Mouse (Mus musculus): ENCODE measurements around the gene Prss28. TPM values are rescaled to one million over a fixed set of nuclear protein-coding genes. Genes with fewer than 3 reads are reported as not detected.

Prss28 gene
- polyA plus RNA-seq (2015; fragmentation: Nextera tagmentation; extraction: Ambion mirVana) = not detected in 2 replicates

- no peaks in the 10 kb centered on the region for H3K4me1 ChIP-seq
- no peaks in the 10 kb centered on the region for H3K9me3 ChIP-seq
- ATAC-seq (ENCODE audit: borderline replicate concordance, extremely low read depth, low FRiP score, low TSS enrichment) = no peak
- no peak within 1 kb of the TSS for H3K27ac ChIP-seq
- 45% methylated on average over 4 of the region's 4 CpGs for WGBS
- H3K4me3 ChIP-seq = no peak within 1 kb of the TSS
- H3K9ac ChIP-seq = no peak within 1 kb of the TSS
- H3K4me2 ChIP-seq = no peak within 1 kb of the TSS
- 0 out of 2 replicates have a peak, but pooled peaks cover 3% of the 10 kb centered on the region for H3K27me3 ChIP-seq
- H3K36me3 ChIP-seq = no peaks in the 10 kb centered on the region
These were observed at the start of gene Prss28 for GRCm38 (mm10) chr17:25308346-25308745. Gene Prss28, plus strand, starts transcription at chr17:25308646.

GRCm38 (mm10) chr17:25264453-25264852, 44.0 kb upstream of the Prss28 start:
- Histone ChIP-seq H3K9me3 (no peaks in the 10 kb centered on the region), H3K27me3 (no peaks in the 10 kb centered on the region), H3K27ac (no peak overlapping the region), H3K9ac (no peak overlapping the region), H3K4me2 (no peak overlapping the region), H3K4me3 (no peak overlapping the region), H3K36me3 (peaks cover 80% of the 10 kb centered on the region), H3K4me1 (no peaks in the 10 kb centered on the region)
- ATAC-seq (ENCODE audit: borderline replicate concordance, extremely low read depth, low FRiP score, low TSS enrichment) = no peak
- 62% methylated on average over 3 of the region's 3 CpGs for WGBS

- Histone ChIP-seq H3K4me3 (peak overlapping the region; percentile 79), H3K27me3 (no peaks in the 10 kb centered on the region), H3K4me2 (peak overlapping the region; percentile 89), H3K9ac (0 out of 2 replicates have a peak overlapping the region, but pooled peaks have one; percentile 98), H3K9me3 (no peaks in the 10 kb centered on the region), H3K4me1 (peaks cover 31% of the 10 kb centered on the region), H3K36me3 (peaks cover 39% of the 10 kb centered on the region), H3K27ac (no peak overlapping the region)
- WGBS = 51% methylated on average over 2 of the region's 2 CpGs
- ATAC-seq (ENCODE audit: borderline replicate concordance, extremely low read depth, low FRiP score, low TSS enrichment) = no peak
These were observed 37.6 kb upstream of the Prss28 start for GRCm38 (mm10) chr17:25270795-25271335.

- Histone ChIP-seq H3K36me3 (peaks cover 24% of the 10 kb centered on the region), H3K4me1 (peaks cover 31% of the 10 kb centered on the region), H3K9ac (peak overlapping the region; percentile 98), H3K4me2 (peak overlapping the region; percentile 89), H3K4me3 (peak overlapping the region; percentile 79), H3K27me3 (no peaks in the 10 kb centered on the region), H3K9me3 (no peaks in the 10 kb centered on the region), H3K27ac (peak overlapping the region; percentile 97)
- no peak for ATAC-seq (ENCODE audit: borderline replicate concordance, extremely low read depth, low FRiP score, low TSS enrichment)
- 0% methylated on average over 10 of the region's 10 CpGs for WGBS
These were observed 36.1 kb upstream of the Prss28 start for GRCm38 (mm10) chr17:25272326-25272725.

GRCm38 (mm10) chr17:25272951-25273705, 35.3 kb upstream of the Prss28 start:
- peaks cover 31% of the 10 kb centered on the region for H3K4me1 ChIP-seq
- peak overlapping the region; percentile 89 for H3K4me2 ChIP-seq
- peak; percentile 91 for ATAC-seq (ENCODE audit: borderline replicate concordance, extremely low read depth, low FRiP score, low TSS enrichment)
- H3K27ac ChIP-seq = peak overlapping the region; percentile 97
- no peaks in the 10 kb centered on the region for H3K9me3 ChIP-seq
- H3K36me3 ChIP-seq = peaks cover 16% of the 10 kb centered on the region
- H3K27me3 ChIP-seq = no peaks in the 10 kb centered on the region
- under 1% methylated on average over 92 of the region's 92 CpGs for WGBS
- peak overlapping the region; percentile 79 for H3K4me3 ChIP-seq
- H3K9ac ChIP-seq = peak overlapping the region; percentile 98

- H3K4me3 ChIP-seq = peak overlapping the region; percentile 79
- H3K36me3 ChIP-seq = peaks cover 8% of the 10 kb centered on the region
- WGBS = 1% methylated on average over 41 of the region's 45 CpGs
- peak; percentile 84 for ATAC-seq (ENCODE audit: borderline replicate concordance, extremely low read depth, low FRiP score, low TSS enrichment)
- H3K4me1 ChIP-seq = peaks cover 31% of the 10 kb centered on the region
- H3K9me3 ChIP-seq = no peaks in the 10 kb centered on the region
- no peaks in the 10 kb centered on the region for H3K27me3 ChIP-seq
- H3K27ac ChIP-seq = peak overlapping the region; percentile 97
- H3K9ac ChIP-seq = peak overlapping the region; percentile 98
- H3K4me2 ChIP-seq = peak overlapping the region; percentile 49
These were observed 34.5 kb upstream of the Prss28 start for GRCm38 (mm10) chr17:25273706-25274501.

GRCm38 (mm10) chr17:25274571-25275346, 33.7 kb upstream of the Prss28 start, which contains the start of gene Ube2i:
Gene Ube2i, minus strand, starts transcription at chr17:25274622.
- Histone ChIP-seq H3K4me3 (peak within 1 kb of the TSS; percentile 79), H3K27ac (peak within 1 kb of the TSS; percentile 97), H3K9ac (peak within 1 kb of the TSS; percentile 98), H3K36me3 (no peaks in the 10 kb centered on the region), H3K9me3 (no peaks in the 10 kb centered on the region), H3K27me3 (no peaks in the 10 kb centered on the region), H3K4me1 (peaks cover 30% of the 10 kb centered on the region), H3K4me2 (peak within 1 kb of the TSS; percentile 49)
- WGBS = 79% methylated on average over 9 of the region's 9 CpGs
- no peak for ATAC-seq (ENCODE audit: borderline replicate concordance, extremely low read depth, low FRiP score, low TSS enrichment)

GRCm38 (mm10) chr17:25275833-25276232, 32.6 kb upstream of the Prss28 start:
- peaks cover 21% of the 10 kb centered on the region for H3K4me1 ChIP-seq
- H3K36me3 ChIP-seq = no peaks in the 10 kb centered on the region
- no peaks in the 10 kb centered on the region for H3K9me3 ChIP-seq
- no peak overlapping the region for H3K4me2 ChIP-seq
- no peak overlapping the region for H3K9ac ChIP-seq
- H3K4me3 ChIP-seq = no peak overlapping the region
- H3K27me3 ChIP-seq = no peaks in the 10 kb centered on the region
- no peak overlapping the region for H3K27ac ChIP-seq
- WGBS = 93% methylated on average over 3 of the region's 3 CpGs
- no peak for ATAC-seq (ENCODE audit: borderline replicate concordance, extremely low read depth, low FRiP score, low TSS enrichment)

- no peaks in the 10 kb centered on the region for H3K27me3 ChIP-seq
- H3K27ac ChIP-seq = no peak overlapping the region
- no peaks in the 10 kb centered on the region for H3K9me3 ChIP-seq
- no peaks in the 10 kb centered on the region for H3K36me3 ChIP-seq
- no peak overlapping the region for H3K4me3 ChIP-seq
- no peak overlapping the region for H3K9ac ChIP-seq
- H3K4me1 ChIP-seq = no peaks in the 10 kb centered on the region
- 34% methylated on average over 11 of the region's 11 CpGs for WGBS
- no peak for ATAC-seq (ENCODE audit: borderline replicate concordance, extremely low read depth, low FRiP score, low TSS enrichment)
- H3K4me2 ChIP-seq = peak overlapping the region; percentile 26; the same call in 1 of the 2 replicates
These were observed 26.3 kb upstream of the Prss28 start for GRCm38 (mm10) chr17:25282133-25282532.

- no peak overlapping the region for H3K4me2 ChIP-seq
- no peaks in the 10 kb centered on the region for H3K9me3 ChIP-seq
- H3K9ac ChIP-seq = no peak overlapping the region
- no peak overlapping the region for H3K4me3 ChIP-seq
- H3K27ac ChIP-seq = no peak overlapping the region
- ATAC-seq (ENCODE audit: borderline replicate concordance, extremely low read depth, low FRiP score, low TSS enrichment) = no peak
- no peaks in the 10 kb centered on the region for H3K4me1 ChIP-seq
- 19% methylated on average over 3 of the region's 3 CpGs for WGBS
- no peaks in the 10 kb centered on the region for H3K36me3 ChIP-seq
- no peaks in the 10 kb centered on the region for H3K27me3 ChIP-seq
These were observed 23.4 kb upstream of the Prss28 start for GRCm38 (mm10) chr17:25285033-25285432.

- H3K4me2 ChIP-seq = no peak overlapping the region
- H3K4me3 ChIP-seq = no peak overlapping the region
- no peak overlapping the region for H3K9ac ChIP-seq
- 15% methylated on average over 4 of the region's 4 CpGs for WGBS
- no peak overlapping the region for H3K27ac ChIP-seq
- no peaks in the 10 kb centered on the region for H3K9me3 ChIP-seq
- no peaks in the 10 kb centered on the region for H3K36me3 ChIP-seq
- H3K27me3 ChIP-seq = no peaks in the 10 kb centered on the region
- ATAC-seq (ENCODE audit: borderline replicate concordance, extremely low read depth, low FRiP score, low TSS enrichment) = no peak
- no peaks in the 10 kb centered on the region for H3K4me1 ChIP-seq
These were observed 19.6 kb upstream of the Prss28 start for GRCm38 (mm10) chr17:25288842-25289241.

All from lung, embryonic 15.5 days (tissue).